Mouse (Mus musculus): ENCODE measurements around the gene Gm10944. TPM values are rescaled to one million over a fixed set of nuclear protein-coding genes. Genes with fewer than 3 reads are reported as not detected.

Gene Gm10944
- not detected in 2 replicates for polyA plus RNA-seq (2012; rRNA removed; ENCODE audit: low replicate concordance)

GRCm38 (mm10) chr10:10681048-10681447 lies at the start of gene Gm10944:
Gm10944 (plus strand) TSS chr10:10681348.

Other genes starting within 250 kb of the Gm10944 start
- not detected in 2 replicates for gene Adgb, start 209.0 kb upstream of the Gm10944 start, polyA plus RNA-seq (2012; rRNA removed; ENCODE audit: low replicate concordance)
- gene Rab32, start 123.1 kb upstream of the Gm10944 start, polyA plus RNA-seq (2012; rRNA removed; ENCODE audit: low replicate concordance) = 5.1 and 5.2 TPM in 2 replicates